Mouse (Mus musculus) CH12F3 (cell line): ENCODE measurements around the gene Cdh9.

Source experiments
- in situ Hi-C: fragments of 300-500 bp; cut with MboI; formaldehyde crosslinking; loops from 2 replicates; pipeline ENCODE4 v1.14.3; 2020; ENCODE audit warnings: low sequenced_read_pairs

Cdh9 gene

GRCm38 (mm10) chr15:16728470-16729011 is at the start of gene Cdh9:
Cdh9 (plus strand) TSS chr15:16728756.
- in situ Hi-C loops, result no loop called here

DNA sequence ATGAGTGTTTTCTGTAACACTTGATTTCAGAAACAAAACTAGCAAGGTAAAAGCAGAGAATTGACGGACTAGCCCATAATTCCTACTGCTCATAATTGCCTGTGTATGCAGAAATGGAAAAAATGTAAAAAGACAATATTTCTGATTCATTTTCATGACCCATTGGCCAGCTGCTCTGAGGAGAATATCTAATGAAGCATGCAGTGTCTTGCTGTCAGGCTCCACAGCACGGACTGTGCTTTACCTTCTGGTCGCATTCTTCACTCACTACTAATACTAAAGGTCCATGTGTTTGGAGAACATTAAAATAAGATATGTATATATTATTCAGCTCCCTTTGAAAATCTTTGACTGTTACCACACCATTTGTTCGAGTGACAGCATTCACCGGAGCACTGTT is 49.5 kb upstream of the Cdh9 start:
- in situ Hi-C loops, result no loop called here

DNA sequence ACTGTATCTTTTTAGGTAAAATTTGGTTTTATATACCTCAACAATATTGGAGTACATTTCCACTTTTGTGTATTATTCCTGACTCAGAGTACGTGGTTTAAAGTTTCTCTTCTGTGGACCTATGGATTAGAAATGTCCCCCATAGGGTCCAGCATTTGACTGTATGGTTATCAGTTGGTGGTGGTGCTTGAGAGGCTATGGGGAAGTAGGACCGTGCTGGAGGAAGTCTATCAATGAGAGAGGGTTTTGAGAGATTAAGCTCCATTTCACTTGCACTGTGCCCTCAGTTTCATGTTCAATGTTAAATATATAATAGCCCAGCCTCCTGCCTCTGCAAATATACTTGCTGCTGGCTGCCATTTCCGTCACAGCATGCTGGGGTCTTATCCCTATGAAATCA is 28.7 kb upstream of the Cdh9 start:
- in situ Hi-C loops, result no loop called here

DNA sequence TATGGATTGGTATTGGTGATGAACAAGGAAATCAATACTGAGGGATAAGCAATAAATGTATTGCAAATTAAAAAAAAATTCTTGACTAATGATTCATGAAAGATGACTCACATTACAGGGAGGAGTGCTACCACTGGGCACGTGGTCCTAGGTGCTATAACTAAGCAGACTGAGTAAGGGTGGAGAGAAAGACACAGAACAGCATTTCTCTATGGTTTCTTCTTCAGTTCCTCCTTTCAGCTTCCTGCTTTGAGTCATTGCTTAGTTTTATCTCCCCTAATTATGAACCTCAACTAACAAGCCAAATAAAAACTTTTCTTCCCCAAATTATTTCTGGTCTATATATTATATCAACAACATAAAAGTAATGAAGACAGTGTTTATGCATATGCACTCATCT is 26.2 kb upstream of the Cdh9 start:
- in situ Hi-C loops, result no loop called here

- in situ Hi-C loops, result no loop called here
Measured at GRCm38 (mm10) chr15:16739088-16739487, 10.5 kb downstream of the Cdh9 start.

DNA sequence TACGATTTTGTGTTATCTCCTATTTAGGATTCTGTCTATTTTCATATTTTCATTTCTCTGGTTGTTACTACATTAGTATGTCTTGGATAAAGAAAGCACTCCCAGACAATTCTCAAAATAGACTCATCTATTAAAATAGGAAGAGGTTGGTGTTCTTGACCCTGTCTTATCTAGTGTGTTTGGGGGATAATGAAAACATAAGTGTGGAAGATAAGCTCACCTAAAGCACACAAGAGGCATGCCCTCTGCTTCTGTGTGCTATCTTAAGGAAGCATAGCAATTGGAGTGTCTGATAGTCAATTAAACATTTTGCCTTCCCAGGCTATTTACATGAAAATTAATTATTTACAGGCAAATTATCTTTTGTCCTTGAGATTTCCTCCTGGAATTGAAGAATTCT is 18.1 kb downstream of the Cdh9 start:
- in situ Hi-C loops, result no loop called here

DNA sequence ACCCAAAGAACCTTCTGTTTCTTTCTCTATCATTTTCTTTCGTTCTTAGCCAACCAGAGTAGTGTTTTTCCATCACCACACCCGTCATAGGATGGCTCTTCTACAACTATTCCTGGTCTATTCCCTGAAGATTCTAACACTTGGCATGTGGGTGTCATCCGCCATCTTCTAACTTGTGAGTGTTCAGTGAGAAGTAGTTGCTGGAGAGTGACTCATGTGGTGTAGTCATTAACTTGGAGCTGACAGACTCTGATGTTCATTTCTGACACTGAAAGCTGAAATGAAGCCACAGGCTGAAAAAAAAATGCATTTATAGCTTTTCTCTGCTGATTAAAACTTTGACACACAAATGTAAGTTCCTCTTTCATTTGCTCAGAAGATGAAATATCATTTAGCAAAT is 34.7 kb downstream of the Cdh9 start:
- in situ Hi-C loops, result no loop called here

GRCm38 (mm10) chr15:16784575-16784974 is 56.0 kb downstream of the Cdh9 start:
- in situ Hi-C loops, result no loop called here

DNA sequence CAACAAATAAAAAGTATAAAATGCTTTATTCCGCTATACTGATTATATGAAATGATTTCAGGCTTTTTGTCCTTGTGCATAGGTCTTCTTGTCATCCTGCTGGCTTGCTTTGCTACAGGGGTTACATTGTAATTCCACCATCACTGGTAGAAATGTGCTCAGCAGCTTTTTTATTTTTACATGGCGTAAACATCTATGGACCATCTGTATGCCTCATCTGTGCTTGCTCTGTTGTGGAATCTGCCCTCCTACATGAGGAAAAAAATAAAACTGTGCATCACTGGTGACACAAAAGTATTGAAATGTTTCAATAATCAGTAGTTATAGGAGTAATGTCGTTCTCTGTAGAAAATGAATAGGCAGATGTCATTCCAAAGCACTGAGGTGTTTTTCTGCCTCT is 64.3 kb downstream of the Cdh9 start:
- in situ Hi-C loops, result no loop called here

DNA sequence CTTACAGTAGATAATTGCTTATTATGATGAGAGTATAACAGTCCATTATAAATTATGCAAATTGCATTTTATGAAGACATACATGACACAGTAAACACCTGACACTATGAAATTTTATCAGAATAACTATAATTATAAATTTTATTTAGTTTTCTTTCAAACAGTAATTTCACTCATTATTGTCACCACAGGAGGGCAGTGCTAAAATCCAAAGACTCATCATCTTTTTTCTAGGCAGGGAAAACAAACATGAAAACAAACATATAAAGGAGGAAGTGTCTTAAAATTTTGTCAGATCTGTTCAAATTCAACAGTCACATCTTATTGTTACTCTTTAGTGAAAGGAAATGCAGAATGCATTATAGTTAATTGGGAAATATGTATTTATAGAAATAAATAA is 72.7 kb downstream of the Cdh9 start:
- in situ Hi-C loops, result no loop called here

DNA sequence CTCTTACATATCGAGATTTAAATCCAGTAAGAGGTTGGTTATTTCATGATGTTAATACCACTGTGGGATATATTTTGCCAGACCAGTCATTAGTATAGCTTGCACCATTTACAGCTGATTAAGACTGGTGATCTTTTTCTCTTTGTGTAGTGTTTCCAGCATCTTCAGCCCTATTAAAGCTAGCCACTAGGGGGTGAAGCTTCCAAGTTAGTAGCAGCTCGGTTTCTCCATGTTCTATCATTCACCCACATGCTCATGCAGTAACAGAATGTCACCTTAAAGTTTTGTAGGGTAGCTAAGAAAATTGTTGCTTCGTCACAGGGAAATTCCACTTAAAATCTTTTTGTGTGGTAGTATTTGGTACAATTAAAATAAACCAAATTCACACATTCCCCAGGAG is 82.2 kb downstream of the Cdh9 start:
- in situ Hi-C loops, result no loop called here

DNA sequence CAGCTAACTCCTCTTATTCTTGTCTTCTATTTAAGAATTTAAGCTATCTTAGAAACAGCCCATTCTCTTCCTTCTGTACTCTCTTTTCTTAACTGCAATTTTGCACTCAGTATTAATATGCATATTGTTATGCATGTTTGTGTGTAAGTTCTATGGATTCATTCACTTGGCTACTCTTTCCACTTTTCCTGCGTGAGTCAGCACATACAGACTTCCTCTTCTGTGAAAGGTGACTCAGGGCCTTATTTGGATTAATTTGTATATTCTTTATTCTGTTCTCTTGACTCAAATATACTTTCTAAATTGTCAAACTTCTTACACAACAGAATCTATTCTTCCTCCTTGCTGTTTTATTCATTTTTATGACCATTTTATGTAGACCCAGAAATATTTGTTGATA is 85.5 kb downstream of the Cdh9 start:
- in situ Hi-C loops, result no loop called here

DNA sequence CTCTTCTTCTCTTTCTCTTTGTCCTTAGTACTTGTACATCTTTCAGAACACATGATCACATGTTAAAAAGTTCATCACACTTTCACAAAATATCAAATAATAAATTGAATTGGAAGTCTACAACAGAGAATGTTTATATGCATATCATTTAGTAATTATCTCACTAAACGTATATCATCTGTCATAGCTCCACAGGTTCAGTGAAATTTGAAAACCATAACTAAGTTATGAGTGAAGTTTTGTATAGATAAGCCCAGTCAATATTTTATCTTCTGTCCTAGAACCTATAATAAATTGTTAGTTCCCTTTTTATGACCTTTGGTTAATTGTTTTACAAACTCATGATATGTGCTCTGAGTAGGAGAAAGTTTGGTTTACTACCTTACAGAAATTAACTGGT is 106.2 kb downstream of the Cdh9 start:
- in situ Hi-C loops, result no loop called here

DNA sequence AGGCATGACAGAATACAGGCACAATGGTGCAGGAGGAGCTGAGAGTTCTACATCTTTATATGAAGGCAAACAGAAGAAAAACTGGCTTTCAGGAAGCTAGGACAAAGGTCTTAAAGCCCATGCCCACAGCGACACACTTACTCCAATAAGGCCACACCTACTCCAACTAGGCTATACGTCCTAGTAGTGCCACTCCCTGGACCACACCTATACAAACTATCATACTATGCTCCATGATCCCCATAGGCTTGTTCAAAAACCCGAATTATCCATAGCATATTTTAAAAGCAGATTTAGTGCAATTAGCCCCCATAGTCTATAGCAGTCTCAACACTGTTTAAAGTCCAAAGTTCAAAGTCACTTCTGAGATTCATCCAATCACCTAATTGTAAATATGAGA is 154.0 kb downstream of the Cdh9 start:
- in situ Hi-C loops, result no loop called here

GRCm38 (mm10) chr15:16896674-16897073 is 168.1 kb downstream of the Cdh9 start:
- in situ Hi-C loops, result no loop called here
